Mouse (Mus musculus): ENCODE results near the gene Tgfbr1. TPM values are rescaled to one million over a fixed set of nuclear protein-coding genes. Genes with fewer than 3 reads are reported as not detected.

Tgfbr1 gene
- total and polyA plus RNA-seq, 3 experiments, result 4.3 to 4.5 TPM; not detected in 1

DNA sequence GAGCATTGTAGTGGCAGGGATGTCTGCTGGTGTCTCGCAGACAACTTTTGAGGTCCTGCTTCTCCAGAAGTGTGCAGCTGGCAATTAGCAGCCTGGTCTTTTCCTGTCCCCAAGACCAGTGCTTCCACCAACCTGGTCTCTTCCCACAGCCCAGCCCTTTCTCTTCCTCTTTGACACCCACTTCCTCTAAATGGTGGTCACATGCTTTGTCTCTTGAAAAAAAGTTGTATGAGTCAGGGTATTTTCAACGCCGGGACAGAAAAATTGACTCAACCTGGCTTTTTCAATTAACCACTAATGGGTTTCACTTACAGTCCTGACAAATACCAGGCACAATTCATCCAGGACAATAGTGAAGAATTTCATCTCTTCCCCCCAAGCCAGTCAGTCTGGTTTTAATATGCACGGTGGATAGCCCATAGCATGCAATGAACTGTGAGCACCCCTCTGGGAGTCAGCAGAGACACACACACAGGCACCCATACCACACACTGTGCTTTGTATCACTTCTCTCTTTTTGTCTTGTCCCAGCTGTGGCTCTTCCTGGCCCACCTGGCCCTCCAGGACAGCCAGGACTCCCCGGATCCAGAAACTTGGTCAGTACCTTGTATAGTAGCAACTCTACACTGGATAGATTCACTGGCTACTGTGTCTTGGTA lies 49.6 kb upstream of the Tgfbr1 start (continued):
- TF ChIP-seq USF2 (IDR thresholded peaks at IDR 0.05; ENCODE audit: borderline replicate concordance in 1 of 2, insufficient read depth in 1 of 2, low read depth in 1 of 2, low read length in 2 of 2) (peak in 1 of 2 experiments; percentile 60; a peak in 1 of 4 replicates), USF1 (IDR thresholded peaks at IDR 0.05; ENCODE audit: low read depth, low read length) (peak; percentile 89), MEF2A (IDR thresholded peaks at IDR 0.05; ENCODE audit: extremely low read depth, insufficient replicate concordance, low read depth, low read length, poor library complexity, severe bottlenecking) (no peak), POLR2AphosphoS5 (IDR thresholded peaks at IDR 0.05; ENCODE audit: borderline replicate concordance, low read depth, low read length) (no peak), RCOR1 (IDR thresholded peaks at IDR 0.05; ENCODE audit: low read depth, low read length) (peak; percentile 8; the same call in 1 of the 2 replicates), MYB (IDR thresholded peaks at IDR 0.05; ENCODE audit: low read depth, low read length) (no peak), ELF1 (IDR thresholded peaks at IDR 0.05; ENCODE audit: low read depth, low read length) (peak; percentile 74; the same call in 1 of the 2 replicates), ZMIZ1 (IDR thresholded peaks at IDR 0.05; ENCODE audit: low read depth, low read length) (peak; percentile 48; the same call in 1 of the 2 replicates)

DNA sequence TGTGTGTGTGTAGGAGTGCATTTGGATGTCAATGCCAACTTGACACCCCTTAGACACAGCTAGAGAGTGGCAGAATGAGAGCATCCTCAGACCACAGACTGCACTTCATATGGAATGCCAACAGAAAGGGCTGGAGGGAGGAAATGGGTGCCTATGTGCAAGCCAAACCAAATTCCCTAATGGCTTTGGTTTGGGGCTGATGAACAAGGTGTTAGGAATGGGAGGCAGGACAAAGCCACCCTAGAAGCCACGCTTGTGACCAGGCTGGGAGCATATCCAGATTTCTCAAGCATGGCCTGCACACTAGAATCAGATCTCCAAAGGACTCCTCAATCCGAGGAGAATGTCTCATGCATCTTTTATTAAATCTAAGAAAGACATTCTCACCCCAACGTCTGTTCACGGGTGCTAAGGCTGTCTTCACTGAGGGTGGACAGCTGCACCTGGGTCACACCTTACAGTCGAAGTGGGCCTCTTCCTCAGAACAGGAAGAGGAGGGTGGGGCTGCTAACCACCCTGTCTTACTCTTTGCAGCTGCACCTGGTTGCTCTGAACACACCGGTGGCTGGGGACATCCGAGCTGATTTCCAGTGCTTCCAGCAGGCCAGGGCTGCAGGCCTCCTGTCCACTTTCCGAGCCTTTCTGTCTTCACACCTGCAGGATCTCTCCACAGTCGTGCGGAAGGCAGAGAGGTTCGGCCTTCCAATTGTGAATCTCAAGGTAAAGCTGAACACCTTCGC lies 43.0 kb upstream of the Tgfbr1 start:
- Histone ChIP-seq H3K79me2 (ENCODE audit: control insufficient read depth, insufficient read depth, low read length, poor library complexity) (no peaks in the 10 kb centered on the region), H3K9ac (ENCODE audit: control insufficient read depth, low read depth, low read length, poor library complexity, severe bottlenecking) (no peak overlapping the region), H3K36me3 (ENCODE audit: control insufficient read depth in 1 of 2, insufficient read depth in 2 of 2, low read length in 2 of 2) (peaks cover 0 to 25% of the 10 kb centered on the region in 2 experiments; a peak in 2 of 4 replicates), H3K4me3 (ENCODE audit: control insufficient read depth in 1 of 2, insufficient read depth in 1 of 2, low read depth in 2 of 2, low read length in 2 of 2) (no peak overlapping the region), H3K27me3 (ENCODE audit: control insufficient read depth in 1 of 2, insufficient read depth in 2 of 2, low read length in 2 of 2) (no peaks in the 10 kb centered on the region), H3K4me1 (ENCODE audit: control insufficient read depth in 1 of 2, insufficient read depth in 2 of 2, low read length in 2 of 2) (peaks cover 24 to 42% of the 10 kb centered on the region in 2 experiments), H3K9me3 (replicated peaks; ENCODE audit: insufficient read depth, low read length) (no peaks in the 10 kb centered on the region), H3K27ac (ENCODE audit: control insufficient read depth, low read depth, low read length) (no peak overlapping the region)
- TF ChIP-seq MAZ (IDR thresholded peaks at IDR 0.05; ENCODE audit: low read depth, low read length) (no peak), UBTF (IDR thresholded peaks at IDR 0.05; ENCODE audit: borderline replicate concordance, insufficient read depth, low read depth, low read length) (no peak), MAX (IDR thresholded peaks at IDR 0.05; ENCODE audit: low read length) (no peak), POLR2AphosphoS2 (IDR thresholded peaks at IDR 0.05; ENCODE audit: low read length) (no peak), JUND (IDR thresholded peaks at IDR 0.05; ENCODE audit: low read depth, low read length) (no peak), CTCF (IDR thresholded peaks at IDR 0.05 in 2 of 3, conservative IDR thresholded peaks at IDR 0.05 in 1 of 3; ENCODE audit: control insufficient read depth in 1 of 3, insufficient read depth in 1 of 3, low read depth in 2 of 3, low read length in 3 of 3, poor library complexity in 1 of 3, severe bottlenecking in 1 of 3) (no peak), TBP (IDR thresholded peaks at IDR 0.05; ENCODE audit: low read depth, low read length) (no peak), ZKSCAN1 (IDR thresholded peaks at IDR 0.05; ENCODE audit: low read depth, low read length) (no peak), ETS1 (IDR thresholded peaks at IDR 0.05; ENCODE audit: low read depth, low read length) (no peak), NELFE (IDR thresholded peaks at IDR 0.05; ENCODE audit: low read depth, low read length) (no peak), POLR2A (IDR thresholded peaks at IDR 0.05; ENCODE audit: control insufficient read depth in 1 of 2, insufficient read depth in 1 of 2, low read depth in 1 of 2, low read length in 2 of 2, poor library complexity in 1 of 2) (no peak), SIN3A (IDR thresholded peaks at IDR 0.05; ENCODE audit: low read length) (no peak), MEF2A (IDR thresholded peaks at IDR 0.05; ENCODE audit: extremely low read depth, insufficient replicate concordance, low read depth, low read length, poor library complexity, severe bottlenecking) (no peak)
- no peak for DNase-seq (ENCODE audit: low read depth, low spot score)

Data from MEL (cell line).